Mouse (Mus musculus) heart, embryonic 14.5 days (tissue): ENCODE data around the gene Ntn4. TPM values are rescaled to one million over a fixed set of nuclear protein-coding genes. Genes with fewer than 3 reads are reported as not detected.

Experiments used
- ATAC-seq: fragments of 200-750 bp; cut with Nextera tagmentation; 2 replicates; pipeline ENCODE4 v1.8.0; 2017; ENCODE audit warnings: low read depth, moderate TSS enrichment; ENCODE audit not compliant: insufficient number of reproducible peaks, insufficient read depth, low FRiP score
- H3K27ac ChIP-seq, 2 experiments: fragments of 200-500 bp in 1 of 2; fragments of 300-500 bp in 1 of 2; sonication (generic) in 1 of 2; replicated peaks in 1 of 2; 2 replicates each; pipeline ENCODE4 v1.5.1; 2012 to 2014; ENCODE audit warnings: low read depth in 2 of 2, low read length in 2 of 2, control low read depth in 1 of 2, mild to moderate bottlenecking in 1 of 2, mixed read lengths in 1 of 2; ENCODE audit not compliant: control insufficient read depth in 1 of 2, insufficient read depth in 1 of 2
- H3K27me3 ChIP-seq: fragments of 300-500 bp; sonication (generic); 2 replicates; pipeline ENCODE4 v1.6.1; 2014; ENCODE audit warnings: mild to moderate bottlenecking, low read length, control low read depth; ENCODE audit not compliant: control insufficient read depth, insufficient read depth
- H3K36me3 ChIP-seq: fragments of 300-500 bp; sonication (generic); 2 replicates; pipeline ENCODE4 v1.6.1; 2014; ENCODE audit warnings: mild to moderate bottlenecking, control low read depth, low read length, mixed read lengths; ENCODE audit not compliant: control insufficient read depth, insufficient read depth
- H3K4me1 ChIP-seq, 2 experiments: fragments of 200-500 bp in 1 of 2; fragments of 300-500 bp in 1 of 2; sonication (generic) in 1 of 2; 2 replicates each; pipeline ENCODE4 v1.6.1; 2012 to 2014; ENCODE audit warnings: low read length in 2 of 2, control low read depth in 1 of 2, mixed read lengths in 1 of 2; ENCODE audit not compliant: control insufficient read depth in 2 of 2, insufficient read depth in 2 of 2
- H3K4me2 ChIP-seq: fragments of 300-500 bp; sonication (generic); 2 replicates; pipeline ENCODE4 v1.6.1; 2014; ENCODE audit warnings: mild to moderate bottlenecking, low read length
- H3K4me3 ChIP-seq, 2 experiments: fragments of 200-500 bp in 1 of 2; fragments of 300-500 bp in 1 of 2; sonication (generic) in 1 of 2; 2 replicates each; pipeline ENCODE4 v1.5.1; 2012 to 2014; ENCODE audit warnings: low read length in 2 of 2, mild to moderate bottlenecking in 2 of 2, control low read depth in 1 of 2, low read depth in 1 of 2, moderate library complexity in 1 of 2; ENCODE audit not compliant: control insufficient read depth in 1 of 2, insufficient read depth in 1 of 2
- H3K9ac ChIP-seq: fragments of 300-500 bp; sonication (generic); 2 replicates; pipeline ENCODE4 v1.6.1; 2014; ENCODE audit warnings: mild to moderate bottlenecking, low read length
- H3K9me3 ChIP-seq: fragments of 300-500 bp; sonication (generic); 2 replicates; pipeline ENCODE4 v1.6.1; 2016; ENCODE audit warnings: low read length, control low read depth; ENCODE audit not compliant: control insufficient read depth
- WGBS: fragments of 180-500 bp; shearing (Covaris S2); extraction: QIAGEN DNeasy Blood & Tissue Kit; methylation state at CpG from one replicate; pipeline ENCODE4 v1.1.7; 2014; 5-methylcytosine and 5-hydroxymethylcytosine counted together
- polyA plus RNA-seq: library from polyadenylated mRNA; unstranded; fragments of >200 nt; fragmentation: Nextera tagmentation; extraction: Ambion mirVana; gene quantifications from 2 replicates; pipeline ENCODE4 v1.2.1, GENCODE M21; 2014

Ntn4 gene
- polyA plus RNA-seq, 1 experiment from 2014 or later, result 3.1 TPM

DNA sequence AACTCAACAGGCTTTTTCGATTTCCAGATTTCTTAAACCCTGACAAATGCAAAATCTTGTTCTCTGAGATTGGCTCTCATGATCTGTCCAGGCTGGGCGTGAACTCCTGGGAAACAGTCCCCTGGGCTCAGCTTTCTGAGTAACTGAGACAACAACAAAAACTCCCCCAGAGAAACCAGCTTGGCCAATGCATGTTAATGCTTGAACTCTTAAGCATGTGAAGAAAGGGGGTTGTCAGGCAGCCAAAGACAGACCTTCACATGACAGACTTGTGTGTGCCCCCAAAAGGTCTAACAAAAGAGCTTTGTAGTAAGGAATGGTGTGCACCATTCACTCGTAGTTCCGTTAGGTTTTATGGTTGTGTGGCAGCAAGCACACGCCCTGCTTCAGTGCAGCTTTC is 96.6 kb downstream of the Ntn4 start:
- H3K36me3 ChIP-seq, result peaks cover 11% of the 10 kb centered on the region
- no peaks in the 10 kb centered on the region for H3K9me3 ChIP-seq
- H3K4me3 ChIP-seq, result no peak overlapping the region
- H3K27ac ChIP-seq, result no peak overlapping the region
- 83% methylated on average over 5 of the region's 5 CpGs for WGBS
- no peak overlapping the region for H3K4me2 ChIP-seq
- no peak overlapping the region for H3K9ac ChIP-seq
- H3K27me3 ChIP-seq, result no peaks in the 10 kb centered on the region
- no peak for ATAC-seq
- peaks cover 0 to 7% of the 10 kb centered on the region in 2 experiments; a peak in 2 of 4 replicates for H3K4me1 ChIP-seq

DNA sequence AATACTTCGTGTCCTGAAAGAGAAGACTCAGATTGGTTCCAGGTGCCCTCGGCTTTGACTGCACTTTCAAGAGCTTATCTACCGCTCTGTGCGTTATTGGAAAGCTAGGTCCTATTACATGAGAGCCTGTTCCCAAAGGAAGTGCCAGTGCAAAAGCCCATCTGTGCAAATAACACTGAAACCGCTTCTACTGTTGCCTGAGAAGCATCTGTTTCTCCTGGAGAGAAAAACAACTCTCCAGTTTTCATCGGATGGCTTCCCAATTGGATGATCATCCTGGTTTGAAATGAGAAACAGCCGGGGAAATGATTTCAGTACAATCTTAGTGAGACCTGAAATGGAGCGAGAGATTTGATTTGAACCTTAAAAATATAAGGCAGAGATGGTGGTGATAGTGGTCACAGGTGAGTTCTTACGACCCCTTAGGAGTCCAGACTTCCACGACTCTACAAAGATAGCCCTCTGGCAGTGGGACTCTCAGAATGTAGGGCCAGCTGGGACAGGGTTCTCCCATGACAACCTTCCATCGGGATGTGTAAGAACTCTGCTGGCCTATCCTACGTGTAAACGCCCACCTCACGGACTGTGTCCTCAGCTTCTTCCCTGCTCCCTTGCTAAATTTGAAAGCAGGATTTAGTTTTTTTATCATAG is 101.1 kb downstream of the Ntn4 start:
- Histone ChIP-seq H3K36me3 (peaks cover 11% of the 10 kb centered on the region), H3K27ac (no peak overlapping the region), H3K4me2 (no peak overlapping the region), H3K4me1 (no peaks in the 10 kb centered on the region), H3K9ac (no peak overlapping the region), H3K9me3 (no peaks in the 10 kb centered on the region), H3K4me3 (no peak overlapping the region), H3K27me3 (no peaks in the 10 kb centered on the region)
- ATAC-seq, result no peak
- WGBS, result 70% methylated on average over 14 of the region's 14 CpGs

DNA sequence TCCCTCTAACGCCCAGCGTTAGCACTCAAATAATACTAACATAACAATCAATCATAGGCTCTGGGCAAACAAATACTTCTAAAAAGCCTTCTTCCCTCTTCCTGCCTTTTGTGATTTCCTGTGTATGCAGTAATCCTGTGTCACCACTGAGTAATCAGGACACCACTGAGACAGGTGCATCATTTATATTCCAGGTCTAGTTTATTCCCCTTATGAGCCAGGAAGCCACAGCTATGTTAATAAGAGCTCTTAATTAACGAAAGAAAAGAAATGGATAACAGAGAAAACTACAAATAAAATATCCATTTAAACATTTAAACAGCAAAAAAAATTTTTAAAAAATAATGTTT is 101.6 kb downstream of the Ntn4 start:
- no peaks in the 10 kb centered on the region for H3K4me1 ChIP-seq
- 74% methylated on average over 3 of the region's 3 CpGs for WGBS
- ATAC-seq, result no peak

DNA sequence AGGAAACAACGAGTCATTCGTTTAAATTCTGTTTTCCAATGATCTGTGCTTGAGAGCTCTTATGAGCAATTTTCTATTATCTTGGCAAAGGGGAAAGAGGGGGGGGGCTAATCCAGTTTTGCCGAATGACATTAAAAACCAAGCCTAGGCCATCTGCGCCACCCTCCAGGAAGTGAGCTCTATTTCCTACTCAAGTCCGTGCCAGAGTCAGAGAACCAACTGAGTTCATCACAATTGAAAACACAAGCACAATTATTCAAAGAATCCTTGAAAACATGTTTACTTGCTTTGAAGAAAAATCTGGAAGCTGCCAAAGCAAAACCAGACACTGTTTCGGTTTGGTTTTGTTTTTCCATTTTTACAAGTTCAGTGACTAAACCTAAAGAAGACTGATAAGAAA is 102.1 kb downstream of the Ntn4 start:
- Histone ChIP-seq H3K4me1 (no peaks in the 10 kb centered on the region), H3K4me3 (no peak overlapping the region), H3K36me3 (peaks cover 11% of the 10 kb centered on the region), H3K9ac (no peak overlapping the region), H3K27me3 (no peaks in the 10 kb centered on the region), H3K9me3 (no peaks in the 10 kb centered on the region), H3K27ac (no peak overlapping the region), H3K4me2 (no peak overlapping the region)
- ATAC-seq, result no peak
- WGBS, result 61% methylated on average over 6 of the region's 6 CpGs

More for the DNA sequence above, 101.6 kb downstream of the Ntn4 start:
- no peak overlapping the region for H3K4me3 ChIP-seq
- no peak overlapping the region for H3K27ac ChIP-seq
- no peak overlapping the region for H3K4me2 ChIP-seq
- no peak overlapping the region for H3K9ac ChIP-seq
- no peaks in the 10 kb centered on the region for H3K9me3 ChIP-seq
- H3K36me3 ChIP-seq, result peaks cover 11% of the 10 kb centered on the region
- no peaks in the 10 kb centered on the region for H3K27me3 ChIP-seq

DNA sequence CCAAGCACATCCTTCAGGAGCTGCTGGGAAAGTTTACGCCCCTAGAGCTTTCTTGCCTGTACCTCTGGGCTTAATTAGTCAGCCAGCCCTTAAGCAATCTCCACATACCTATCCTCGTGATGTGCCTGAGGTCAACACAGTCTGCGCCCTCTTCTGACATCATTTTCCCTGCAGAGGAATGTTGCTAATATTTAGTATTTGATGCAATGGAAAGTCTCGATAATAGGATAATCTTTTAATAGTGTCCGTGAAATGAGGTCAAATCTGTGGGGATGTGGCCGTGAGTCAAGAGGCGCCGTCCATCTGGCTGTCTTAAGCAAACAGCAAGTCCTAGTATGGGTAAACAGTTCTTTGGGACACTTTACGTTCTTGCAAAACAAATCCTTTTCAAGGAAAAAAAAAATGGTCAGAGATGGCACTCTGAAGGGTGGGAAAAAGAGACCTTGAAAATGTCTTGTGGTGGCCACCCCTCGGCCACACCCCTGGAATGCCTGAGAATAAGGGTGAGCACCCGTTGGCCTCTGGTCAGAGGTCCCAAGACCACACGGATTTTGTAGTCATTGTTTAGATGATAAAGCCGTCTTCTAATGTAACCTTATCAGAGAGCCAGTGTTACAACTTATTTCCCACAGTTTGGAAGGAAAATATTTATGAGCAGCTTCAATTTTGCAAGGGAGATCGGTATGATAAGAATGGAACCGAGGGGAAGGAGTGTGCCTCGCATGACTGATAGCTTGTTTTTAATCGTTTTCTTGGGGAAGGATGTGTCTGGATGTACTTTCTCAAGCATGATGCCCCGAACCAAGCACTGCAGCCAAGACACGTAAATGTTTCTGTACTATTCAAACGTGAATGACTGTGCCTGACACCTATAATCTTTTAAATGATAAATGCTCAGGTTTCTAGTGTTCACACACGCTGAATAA is 109.0 kb downstream of the Ntn4 start:
- H3K27me3 ChIP-seq, result no peaks in the 10 kb centered on the region
- 60% methylated on average over 21 of the region's 21 CpGs for WGBS
- H3K9ac ChIP-seq, result no peak overlapping the region
- no peaks in the 10 kb centered on the region for H3K36me3 ChIP-seq
- H3K27ac ChIP-seq, result no peak overlapping the region
- no peak overlapping the region for H3K4me2 ChIP-seq
- no peak overlapping the region for H3K4me3 ChIP-seq
- H3K9me3 ChIP-seq, result no peaks in the 10 kb centered on the region
- no peaks in the 10 kb centered on the region for H3K4me1 ChIP-seq
- ATAC-seq, result no peak

DNA sequence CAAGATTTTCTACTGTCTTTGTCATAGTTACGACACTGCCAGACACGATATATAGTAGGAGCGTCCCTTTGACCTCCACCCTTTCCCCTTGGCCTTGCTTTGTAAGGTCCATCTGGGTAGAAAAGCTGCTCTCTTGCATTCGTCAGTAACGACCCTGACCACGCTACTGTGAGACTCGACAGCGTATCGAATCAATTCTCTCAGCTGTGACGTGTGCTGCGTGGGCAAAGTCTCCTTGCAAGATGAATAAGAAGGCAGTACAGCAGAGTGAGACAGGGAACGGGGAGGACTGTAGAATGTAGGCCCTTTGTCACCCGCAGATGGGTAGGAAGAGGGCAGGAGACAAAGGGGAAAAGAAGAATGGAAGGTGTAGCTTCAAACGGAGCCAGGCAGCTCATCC is 110.8 kb downstream of the Ntn4 start:
- Histone ChIP-seq H3K4me1 (no peaks in the 10 kb centered on the region), H3K36me3 (no peaks in the 10 kb centered on the region), H3K4me3 (no peak overlapping the region), H3K4me2 (no peak overlapping the region), H3K9ac (no peak overlapping the region), H3K27ac (no peak overlapping the region), H3K9me3 (no peaks in the 10 kb centered on the region), H3K27me3 (no peaks in the 10 kb centered on the region)
- 85% methylated on average over 14 of the region's 14 CpGs for WGBS
- no peak for ATAC-seq

DNA sequence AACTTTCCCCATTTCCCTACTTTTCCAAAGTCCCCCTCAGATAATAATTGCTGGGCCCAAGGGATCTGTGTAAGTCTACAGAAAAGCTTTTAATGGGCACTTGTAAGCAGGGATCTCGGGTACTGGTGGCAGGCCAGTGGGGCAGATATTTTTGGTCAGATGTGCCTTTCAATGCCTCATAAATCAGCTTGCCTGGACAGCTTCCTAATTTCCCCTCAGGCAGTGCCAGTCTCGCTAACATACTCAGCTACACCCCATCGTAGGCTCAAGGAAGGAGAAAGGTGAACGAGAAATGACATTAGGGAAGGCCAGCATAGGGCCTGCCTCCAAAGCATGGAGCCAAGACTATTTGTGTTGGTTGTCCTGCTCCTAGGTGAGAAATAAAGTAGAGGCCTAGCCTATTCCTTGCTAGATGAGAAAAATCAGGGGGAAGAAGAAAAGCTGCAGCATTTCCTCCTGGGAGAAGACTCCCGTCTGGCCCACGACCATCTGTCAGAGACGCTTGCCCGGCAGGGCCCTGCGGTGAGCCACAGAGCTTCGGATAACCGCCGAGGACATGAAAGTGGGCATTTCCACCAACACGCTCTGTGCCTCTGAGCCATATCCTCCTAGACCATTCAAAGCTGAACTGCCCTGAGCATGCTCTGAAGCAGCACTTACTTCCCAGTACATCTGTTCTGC is 113.4 kb downstream of the Ntn4 start:
- 88% methylated on average over 13 of the region's 13 CpGs for WGBS
- no peak overlapping the region for H3K27ac ChIP-seq
- H3K36me3 ChIP-seq, result no peaks in the 10 kb centered on the region
- 0 out of 2 replicates have a peak, but pooled peaks cover 3% of the 10 kb centered on the region for H3K27me3 ChIP-seq
- H3K4me3 ChIP-seq, result no peak overlapping the region
- no peak overlapping the region for H3K4me2 ChIP-seq
- no peak for ATAC-seq
- peaks cover 4% of the 10 kb centered on the region in 2 experiments; a peak in 3 of 4 replicates for H3K4me1 ChIP-seq
- H3K9me3 ChIP-seq, result no peaks in the 10 kb centered on the region
- no peak overlapping the region for H3K9ac ChIP-seq
